Mouse (Mus musculus): ENCODE measurements at regions not wholly inside any gene's neighbourhood (a gene's known extent, or its start where the extent isn't known, plus 50 kb on each side); places are given as distances from the start of the nearest gene placed in this dataset.

- no peaks in the 10 kb centered on the region for H3K27me3 ChIP-seq (ENCODE audit: control insufficient read depth, insufficient read depth, low read length)
- ATAC-seq (ENCODE audit: insufficient read depth, low FRiP score, low TSS enrichment) (no peak), DNase-seq (ENCODE audit: low spot score) (no peak)
- no peaks in the 10 kb centered on the region for H3K9me3 ChIP-seq (ENCODE audit: control insufficient read depth, low read length)
- 96% methylated on average over 1 of the region's 1 CpGs for WGBS
- H3K27ac ChIP-seq (ENCODE audit: low read depth, low read length): no peak overlapping the region
- no peaks in the 10 kb centered on the region for H3K4me1 ChIP-seq (ENCODE audit: control insufficient read depth, insufficient read depth, low read length)
- no peaks in the 10 kb centered on the region for H3K36me3 ChIP-seq (ENCODE audit: control insufficient read depth, insufficient read depth, low read length)
- H3K4me2 ChIP-seq (ENCODE audit: low read depth): no peak overlapping the region
- H3K4me3 ChIP-seq (ENCODE audit: low read depth, low read length): no peak overlapping the region
- no peak overlapping the region for H3K9ac ChIP-seq (ENCODE audit: low read length)
Measured at GRCm38 (mm10) chr9:52775232-52775631, 95.7 kb upstream of the AI593442 start.

- DNase-seq (ENCODE audit: low spot score): no peak
- no peak overlapping the region for H3K27ac ChIP-seq (ENCODE audit: low read depth, low read length)
- 79% methylated on average over 5 of the region's 5 CpGs for WGBS
- no peak overlapping the region for H3K9ac ChIP-seq (ENCODE audit: low read length)
- ATAC-seq (ENCODE audit: insufficient read depth, low FRiP score, low TSS enrichment): no peak
- H3K4me1 ChIP-seq (ENCODE audit: control insufficient read depth, insufficient read depth, low read length): no peaks in the 10 kb centered on the region
- no peak overlapping the region for H3K4me2 ChIP-seq (ENCODE audit: low read depth)
- H3K4me3 ChIP-seq (ENCODE audit: low read depth, low read length): no peak overlapping the region
- H3K9me3 ChIP-seq (ENCODE audit: control insufficient read depth, low read length): no peaks in the 10 kb centered on the region
- no peaks in the 10 kb centered on the region for H3K27me3 ChIP-seq (ENCODE audit: control insufficient read depth, insufficient read depth, low read length)
- no peaks in the 10 kb centered on the region for H3K36me3 ChIP-seq (ENCODE audit: control insufficient read depth, insufficient read depth, low read length)
Measured at GRCm38 (mm10) chr9:52768056-52768455, 88.5 kb upstream of the AI593442 start.

- Histone ChIP-seq H3K4me1 (ENCODE audit: control insufficient read depth, insufficient read depth, low read length) (no peaks in the 10 kb centered on the region), H3K36me3 (ENCODE audit: control insufficient read depth, insufficient read depth, low read length) (no peaks in the 10 kb centered on the region), H3K9ac (ENCODE audit: low read length) (no peak overlapping the region), H3K27me3 (ENCODE audit: control insufficient read depth, insufficient read depth, low read length) (no peaks in the 10 kb centered on the region), H3K27ac (ENCODE audit: low read depth, low read length) (no peak overlapping the region), H3K4me2 (ENCODE audit: low read depth) (no peak overlapping the region), H3K4me3 (ENCODE audit: low read depth, low read length) (no peak overlapping the region), H3K9me3 (ENCODE audit: control insufficient read depth, low read length) (no peaks in the 10 kb centered on the region)
- WGBS: 50% methylated on average over 5 of the region's 5 CpGs
- DNase-seq (ENCODE audit: low spot score) (peak; percentile 12), ATAC-seq (ENCODE audit: insufficient read depth, low FRiP score, low TSS enrichment) (no peak)
Measured at GRCm38 (mm10) chr9:52765809-52766208, 86.2 kb upstream of the AI593442 start.

- 91% methylated on average over 6 of the region's 6 CpGs for WGBS
- Histone ChIP-seq H3K4me1 (ENCODE audit: control insufficient read depth, insufficient read depth, low read length) (no peaks in the 10 kb centered on the region), H3K9ac (ENCODE audit: low read length) (no peak overlapping the region), H3K36me3 (ENCODE audit: control insufficient read depth, insufficient read depth, low read length) (no peaks in the 10 kb centered on the region), H3K27me3 (ENCODE audit: control insufficient read depth, insufficient read depth, low read length) (no peaks in the 10 kb centered on the region), H3K9me3 (ENCODE audit: control insufficient read depth, low read length) (no peaks in the 10 kb centered on the region), H3K27ac (ENCODE audit: low read depth, low read length) (no peak overlapping the region), H3K4me2 (ENCODE audit: low read depth) (no peak overlapping the region), H3K4me3 (ENCODE audit: low read depth, low read length) (no peak overlapping the region)
- ATAC-seq (ENCODE audit: insufficient read depth, low FRiP score, low TSS enrichment): no peak
- DNase-seq (ENCODE audit: low spot score): no peak
Measured at GRCm38 (mm10) chr9:52762836-52763235, 83.3 kb upstream of the AI593442 start.

GRCm38 (mm10) chr9:52761257-52761656, 81.7 kb upstream of the AI593442 start:
- no peak overlapping the region for H3K9ac ChIP-seq (ENCODE audit: low read length)
- no peak overlapping the region for H3K4me3 ChIP-seq (ENCODE audit: low read depth, low read length)
- no peaks in the 10 kb centered on the region for H3K27me3 ChIP-seq (ENCODE audit: control insufficient read depth, insufficient read depth, low read length)
- ATAC-seq (ENCODE audit: insufficient read depth, low FRiP score, low TSS enrichment) (no peak), DNase-seq (ENCODE audit: low spot score) (no peak)
- no peaks in the 10 kb centered on the region for H3K9me3 ChIP-seq (ENCODE audit: control insufficient read depth, low read length)
- H3K27ac ChIP-seq (ENCODE audit: low read depth, low read length): no peak overlapping the region
- no peaks in the 10 kb centered on the region for H3K36me3 ChIP-seq (ENCODE audit: control insufficient read depth, insufficient read depth, low read length)
- no peak overlapping the region for H3K4me2 ChIP-seq (ENCODE audit: low read depth)
- WGBS: 86% methylated on average over 5 of the region's 5 CpGs
- H3K4me1 ChIP-seq (ENCODE audit: control insufficient read depth, insufficient read depth, low read length): no peaks in the 10 kb centered on the region

GRCm38 (mm10) chr9:52748366-52748765, 68.8 kb upstream of the AI593442 start:
- H3K4me2 ChIP-seq (ENCODE audit: low read depth): no peak overlapping the region
- no peaks in the 10 kb centered on the region for H3K4me1 ChIP-seq (ENCODE audit: control insufficient read depth, insufficient read depth, low read length)
- H3K4me3 ChIP-seq (ENCODE audit: low read depth, low read length): no peak overlapping the region
- no peak overlapping the region for H3K27ac ChIP-seq (ENCODE audit: low read depth, low read length)
- H3K27me3 ChIP-seq (ENCODE audit: control insufficient read depth, insufficient read depth, low read length): no peaks in the 10 kb centered on the region
- ATAC-seq (ENCODE audit: insufficient read depth, low FRiP score, low TSS enrichment) (no peak), DNase-seq (ENCODE audit: low spot score) (no peak)
- H3K36me3 ChIP-seq (ENCODE audit: control insufficient read depth, insufficient read depth, low read length): no peaks in the 10 kb centered on the region
- no peak overlapping the region for H3K9ac ChIP-seq (ENCODE audit: low read length)
- H3K9me3 ChIP-seq (ENCODE audit: control insufficient read depth, low read length): no peaks in the 10 kb centered on the region
- WGBS: 92% methylated on average over 3 of the region's 3 CpGs

GRCm38 (mm10) chr9:52738560-52739100, 59.0 kb upstream of the AI593442 start:
- Histone ChIP-seq H3K9ac (ENCODE audit: low read length) (no peak overlapping the region), H3K27ac (ENCODE audit: low read depth, low read length) (no peak overlapping the region), H3K9me3 (ENCODE audit: control insufficient read depth, low read length) (no peaks in the 10 kb centered on the region), H3K4me3 (ENCODE audit: low read depth, low read length) (no peak overlapping the region), H3K4me1 (ENCODE audit: control insufficient read depth, insufficient read depth, low read length) (no peaks in the 10 kb centered on the region), H3K36me3 (ENCODE audit: control insufficient read depth, insufficient read depth, low read length) (no peaks in the 10 kb centered on the region), H3K27me3 (ENCODE audit: control insufficient read depth, insufficient read depth, low read length) (no peaks in the 10 kb centered on the region), H3K4me2 (ENCODE audit: low read depth) (no peak overlapping the region)
- 88% methylated on average over 5 of the region's 5 CpGs for WGBS
- ATAC-seq (ENCODE audit: insufficient read depth, low FRiP score, low TSS enrichment): no peak
- no peak for DNase-seq (ENCODE audit: low spot score)
